Mouse (Mus musculus) forebrain, embryonic 10.5 days (tissue): ENCODE data around the gene Tent4b. TPM values are rescaled to one million over a fixed set of nuclear protein-coding genes. Genes with fewer than 3 reads are reported as not detected.

ENCODE experiments used
- DNase-seq: peaks from one replicate; pipeline ENCODE4 v3.0.0-alpha.2; 2017; ENCODE audit warnings: low spot score; ENCODE audit errors: extremely low spot score
- H3K27ac ChIP-seq: fragments of 300-500 bp; sonication (generic); 2 replicates; pipeline ENCODE4 v1.5.1; 2016; ENCODE audit warnings: mild to moderate bottlenecking
- H3K27me3 ChIP-seq: fragments of 300-500 bp; sonication (generic); 2 replicates; pipeline ENCODE4 v1.6.1; 2016; ENCODE audit warnings: mild to moderate bottlenecking; ENCODE audit not compliant: poor library complexity, severe bottlenecking
- H3K36me3 ChIP-seq: fragments of 300-500 bp; sonication (generic); replicated peaks from 2 replicates; pipeline ENCODE4 v1.6.1; 2016; ENCODE audit warnings: mild to moderate bottlenecking, moderate library complexity
- H3K4me1 ChIP-seq: fragments of 300-500 bp; sonication (generic); 2 replicates; pipeline ENCODE4 v1.6.1; 2016
- H3K4me3 ChIP-seq: fragments of 300-500 bp; sonication (generic); 2 replicates; pipeline ENCODE4 v1.5.1; 2016; ENCODE audit warnings: mild to moderate bottlenecking, moderate library complexity
- H3K9me3 ChIP-seq: fragments of 300-500 bp; sonication (generic); 2 replicates; pipeline ENCODE4 v1.6.1; 2016; ENCODE audit warnings: mild to moderate bottlenecking, moderate library complexity
- WGBS: fragments of 180-500 bp; shearing (Covaris S2); methylation state at CpG from one replicate; pipeline ENCODE4 v1.1.7; 2016; 5-methylcytosine and 5-hydroxymethylcytosine counted together
- polyA plus RNA-seq: library from polyadenylated mRNA; unstranded; fragments of >200 nt; fragmentation: Nextera tagmentation; extraction: Ambion mirVana; gene quantifications from 2 replicates; pipeline ENCODE4 v1.2.1, GENCODE M21; 2016

Gene Tent4b
- polyA plus RNA-seq, 1 experiment from 2014 or later = 8.1 TPM

DNA sequence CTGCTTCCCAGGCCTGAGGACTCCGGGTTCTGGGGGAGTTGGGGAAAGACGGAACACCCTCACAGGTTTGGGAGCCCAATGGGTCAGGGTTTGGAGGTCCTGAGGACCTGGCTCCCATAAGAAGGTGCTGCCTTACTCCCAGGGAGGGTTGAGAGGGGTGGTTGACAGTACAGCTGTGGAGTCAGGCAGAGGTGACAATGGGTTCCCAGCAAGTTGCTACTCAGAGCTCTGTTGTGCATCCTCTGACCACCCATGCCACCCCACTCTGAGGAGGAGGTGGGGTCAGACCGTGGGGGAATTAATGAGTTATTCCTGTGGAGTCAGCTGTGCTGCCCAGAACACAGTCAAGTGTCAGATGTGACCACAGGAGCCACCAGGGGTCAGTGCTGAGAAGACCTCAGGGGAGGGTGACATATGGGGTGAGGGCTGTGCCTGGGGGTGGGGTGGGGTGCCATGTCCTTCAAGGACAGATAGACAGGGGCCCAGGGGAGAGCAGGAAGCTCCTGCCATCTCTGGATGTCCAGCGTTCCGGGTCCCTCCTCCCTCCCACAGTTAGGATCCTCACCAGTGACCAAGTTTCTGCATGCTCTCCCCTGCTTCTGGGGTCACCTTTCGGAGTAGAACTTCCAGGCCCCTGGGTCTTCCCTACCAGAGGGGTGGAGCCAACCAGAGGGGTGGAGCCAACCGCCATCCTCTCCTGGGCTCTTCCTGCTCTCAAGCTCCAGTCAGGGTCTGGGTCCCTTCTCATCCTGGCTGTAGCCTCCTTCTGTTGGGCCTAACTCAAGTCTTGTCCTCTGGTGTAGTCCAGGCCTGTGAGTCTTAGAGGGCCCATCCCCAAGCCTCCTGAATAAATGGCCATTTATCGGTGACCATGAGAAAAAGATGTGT lies 86.7 kb downstream of the Tent4b start:
- H3K36me3 ChIP-seq = no peaks in the 10 kb centered on the region
- 90% methylated on average over 8 of the region's 8 CpGs for WGBS
- peaks cover 33% of the 10 kb centered on the region for H3K4me1 ChIP-seq
- no peaks in the 10 kb centered on the region for H3K9me3 ChIP-seq
- no peak overlapping the region for H3K27ac ChIP-seq
- DNase-seq = no peak
- H3K4me3 ChIP-seq = no peak overlapping the region
- no peaks in the 10 kb centered on the region for H3K27me3 ChIP-seq

DNA sequence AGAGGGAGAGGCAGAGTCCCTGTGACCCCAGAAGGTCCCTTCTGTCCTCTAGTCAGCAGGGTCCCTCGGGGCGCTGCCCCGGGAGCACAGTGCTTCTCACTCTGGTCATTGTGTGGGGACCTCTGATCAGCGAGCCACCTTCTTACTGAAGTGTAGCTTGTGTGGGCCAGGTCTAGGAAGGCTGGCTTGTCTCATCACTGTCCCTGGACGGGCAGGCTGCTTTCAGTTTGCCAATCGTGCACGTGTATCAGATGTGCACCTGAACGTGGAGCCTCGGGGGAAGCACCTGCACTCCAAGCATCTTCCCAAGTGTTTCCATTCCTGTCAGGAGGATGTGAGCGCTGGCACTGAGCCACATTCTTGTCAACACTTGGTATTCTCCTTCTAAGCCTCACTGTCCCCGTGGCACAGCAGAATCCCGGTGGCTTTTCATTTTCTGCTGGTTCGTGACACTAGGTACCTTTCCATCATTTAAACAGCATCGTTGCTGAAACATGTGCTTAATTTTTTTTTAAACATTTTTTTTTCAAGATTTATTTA lies 87.5 kb downstream of the Tent4b start:
- no peak for DNase-seq
- peaks cover 33% of the 10 kb centered on the region for H3K4me1 ChIP-seq
- no peaks in the 10 kb centered on the region for H3K27me3 ChIP-seq
- H3K36me3 ChIP-seq = no peaks in the 10 kb centered on the region
- H3K27ac ChIP-seq = no peak overlapping the region
- no peaks in the 10 kb centered on the region for H3K9me3 ChIP-seq
- no peak overlapping the region for H3K4me3 ChIP-seq
- 93% methylated on average over 14 of the region's 14 CpGs for WGBS

DNA sequence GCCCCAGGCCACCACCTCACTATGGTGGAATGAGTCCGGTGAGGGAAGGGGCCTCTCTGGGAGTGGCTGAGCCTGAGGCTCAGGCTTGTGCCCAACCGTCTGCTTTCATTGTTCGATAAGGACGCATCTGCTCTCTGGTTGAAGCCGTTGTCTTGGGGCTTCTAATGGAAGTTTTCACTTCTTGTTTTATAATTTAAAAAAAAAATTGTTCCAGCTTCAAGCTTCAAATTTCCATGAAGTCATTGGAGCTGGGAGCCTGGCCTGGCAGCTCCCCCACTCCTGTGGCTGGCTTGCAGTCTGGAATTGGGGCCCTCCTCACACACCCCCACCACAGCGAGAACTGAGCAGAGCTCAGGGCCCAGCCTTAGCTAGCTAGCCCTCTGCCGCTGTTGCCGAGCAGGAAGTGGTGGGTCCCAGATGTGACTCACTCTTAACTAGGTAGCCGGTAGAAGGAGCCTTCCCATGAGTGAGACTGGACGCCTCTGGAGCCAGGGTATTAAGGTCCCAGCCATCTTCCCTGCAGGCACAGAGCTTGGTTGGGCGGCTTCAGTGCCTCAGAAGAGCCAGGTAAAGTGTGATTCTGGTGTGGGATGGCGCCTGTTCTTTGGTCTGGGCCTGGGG lies 89.7 kb downstream of the Tent4b start:
- no peaks in the 10 kb centered on the region for H3K36me3 ChIP-seq
- DNase-seq = no peak
- peaks cover 19% of the 10 kb centered on the region; the same call in 1 of the 2 replicates for H3K4me1 ChIP-seq
- H3K27me3 ChIP-seq = no peaks in the 10 kb centered on the region
- 75% methylated on average over 12 of the region's 12 CpGs for WGBS
- no peaks in the 10 kb centered on the region for H3K9me3 ChIP-seq
- H3K4me3 ChIP-seq = no peak overlapping the region
- H3K27ac ChIP-seq = peak overlapping the region; percentile 62

DNA sequence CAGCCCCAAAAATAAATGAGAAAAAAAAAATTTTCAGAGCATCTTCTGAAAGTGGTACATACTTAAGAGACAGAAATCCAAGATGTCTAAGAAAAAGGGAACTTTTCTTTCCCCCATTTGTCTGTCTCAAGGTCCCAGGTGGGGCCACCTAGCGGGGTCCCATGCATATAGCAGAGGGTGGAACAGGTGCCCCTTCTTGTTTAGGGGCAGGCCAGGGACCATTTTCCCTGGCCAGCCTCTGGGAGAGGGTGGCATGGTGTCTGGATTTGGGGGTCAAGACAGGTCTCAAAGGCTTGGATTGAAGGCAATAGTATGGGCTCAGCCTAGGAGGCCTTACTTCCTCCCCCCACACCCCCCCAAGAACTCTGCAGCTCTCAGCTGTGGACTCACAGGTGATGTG lies 90.9 kb downstream of the Tent4b start:
- Histone ChIP-seq H3K4me1 (peaks cover 14% of the 10 kb centered on the region; the same call in 1 of the 2 replicates), H3K27ac (no peak overlapping the region), H3K9me3 (no peaks in the 10 kb centered on the region), H3K36me3 (no peaks in the 10 kb centered on the region), H3K4me3 (no peak overlapping the region), H3K27me3 (no peaks in the 10 kb centered on the region)
- 59% methylated on average over 1 of the region's 1 CpGs for WGBS
- DNase-seq = no peak

DNA sequence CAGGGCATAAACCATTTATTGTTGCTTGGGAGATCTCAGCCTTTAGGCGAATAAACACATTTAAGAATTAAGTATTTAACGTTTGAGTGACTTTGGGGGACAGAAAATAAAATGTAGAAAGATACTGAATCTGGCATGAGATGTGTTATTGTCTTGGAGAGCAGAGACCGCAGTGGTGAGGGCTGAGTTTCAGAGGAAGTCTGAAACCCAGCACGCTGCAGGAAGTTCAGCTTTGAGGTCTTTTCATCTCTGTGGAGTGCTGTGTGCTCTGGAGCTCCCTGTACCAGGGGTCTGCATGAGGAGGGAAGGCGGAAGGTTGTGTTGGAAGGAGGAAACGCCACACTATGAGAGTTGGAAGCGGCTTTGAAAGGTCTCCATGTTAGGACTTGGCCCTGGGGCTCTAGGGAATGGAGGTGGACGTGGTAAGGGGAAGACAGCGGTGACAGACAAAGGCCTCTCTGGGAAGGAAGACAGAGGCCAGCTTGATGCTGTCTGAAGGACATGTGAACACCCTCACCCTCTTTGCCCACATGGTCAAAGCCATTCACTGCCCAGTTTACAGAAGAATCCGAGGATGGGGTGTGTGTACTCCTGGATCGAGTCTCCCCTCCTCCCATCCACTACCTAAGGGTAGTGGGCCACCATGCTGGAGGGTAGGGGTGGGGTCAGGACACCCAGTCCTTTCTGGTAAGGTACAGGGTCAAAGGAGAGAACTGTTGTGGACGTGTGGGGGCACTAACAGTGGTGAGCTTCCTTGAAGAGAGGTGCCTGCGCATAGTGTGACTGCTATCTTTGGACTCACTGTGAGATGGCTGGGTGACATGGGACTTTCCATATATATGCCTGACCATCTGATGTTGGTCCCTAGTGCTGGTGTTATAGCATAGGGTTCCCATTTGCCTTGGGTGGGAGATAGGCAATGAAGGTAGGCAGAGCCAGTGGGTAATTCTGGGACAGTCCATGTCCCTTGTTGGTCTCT lies 91.6 kb downstream of the Tent4b start:
- Histone ChIP-seq H3K4me1 (peaks cover 6% of the 10 kb centered on the region; the same call in 1 of the 2 replicates), H3K27me3 (no peaks in the 10 kb centered on the region), H3K9me3 (no peaks in the 10 kb centered on the region), H3K4me3 (no peak overlapping the region), H3K27ac (no peak overlapping the region), H3K36me3 (no peaks in the 10 kb centered on the region)
- 88% methylated on average over 13 of the region's 13 CpGs for WGBS
- no peak for DNase-seq

DNA sequence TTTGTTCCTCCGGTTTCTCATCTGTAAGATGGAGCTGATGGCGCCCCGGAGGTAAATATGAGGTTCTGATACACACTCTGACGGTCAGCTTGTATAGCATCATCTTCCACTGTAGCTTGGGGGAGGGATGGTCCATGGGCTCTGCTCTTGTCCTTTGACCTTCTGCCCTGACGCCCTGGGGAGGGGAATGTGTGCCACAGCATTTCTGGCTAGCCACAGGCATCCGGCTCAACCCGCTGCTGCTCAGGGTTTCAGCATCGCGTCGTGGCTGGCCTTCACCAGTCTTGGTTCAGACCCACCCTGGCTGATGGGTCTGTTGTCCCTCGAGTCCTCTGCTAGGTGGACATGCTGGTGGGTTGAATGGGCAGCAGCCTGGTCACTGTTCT lies 92.3 kb downstream of the Tent4b start:
- no peaks in the 10 kb centered on the region for H3K9me3 ChIP-seq
- WGBS = 89% methylated on average over 11 of the region's 11 CpGs
- DNase-seq = no peak

DNA sequence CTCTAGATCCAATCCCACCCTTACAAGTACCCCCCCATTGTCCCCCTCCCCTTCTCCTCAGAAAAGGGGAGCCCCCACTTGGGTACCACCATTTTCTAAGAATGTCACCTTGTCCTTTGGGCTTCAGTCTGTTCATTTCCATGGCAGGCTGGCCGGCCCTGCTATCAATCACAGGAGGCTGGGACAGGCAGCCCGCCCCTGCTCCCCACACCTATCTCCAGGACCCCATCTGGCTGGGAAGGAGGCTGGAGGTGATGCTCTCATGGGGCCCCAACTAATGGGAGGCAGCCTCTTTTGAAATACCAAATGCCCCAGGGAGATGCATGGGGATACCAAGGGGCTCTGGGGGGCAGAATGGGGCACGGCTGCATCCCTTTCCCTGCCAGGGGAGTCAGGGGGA lies 93.9 kb downstream of the Tent4b start:
- Histone ChIP-seq H3K36me3 (no peaks in the 10 kb centered on the region), H3K4me1 (peaks cover 9% of the 10 kb centered on the region; the same call in 1 of the 2 replicates), H3K27ac (no peak overlapping the region), H3K27me3 (no peaks in the 10 kb centered on the region), H3K9me3 (no peaks in the 10 kb centered on the region), H3K4me3 (no peak overlapping the region)
- DNase-seq = no peak
- WGBS = 92% methylated on average over 3 of the region's 3 CpGs

More for the DNA sequence above, 92.3 kb downstream of the Tent4b start:
- no peak overlapping the region for H3K4me3 ChIP-seq
- H3K27ac ChIP-seq = no peak overlapping the region
- no peaks in the 10 kb centered on the region for H3K27me3 ChIP-seq
- H3K36me3 ChIP-seq = no peaks in the 10 kb centered on the region
- H3K4me1 ChIP-seq = 0 out of 2 replicates have a peak, but pooled peaks cover 5% of the 10 kb centered on the region

DNA sequence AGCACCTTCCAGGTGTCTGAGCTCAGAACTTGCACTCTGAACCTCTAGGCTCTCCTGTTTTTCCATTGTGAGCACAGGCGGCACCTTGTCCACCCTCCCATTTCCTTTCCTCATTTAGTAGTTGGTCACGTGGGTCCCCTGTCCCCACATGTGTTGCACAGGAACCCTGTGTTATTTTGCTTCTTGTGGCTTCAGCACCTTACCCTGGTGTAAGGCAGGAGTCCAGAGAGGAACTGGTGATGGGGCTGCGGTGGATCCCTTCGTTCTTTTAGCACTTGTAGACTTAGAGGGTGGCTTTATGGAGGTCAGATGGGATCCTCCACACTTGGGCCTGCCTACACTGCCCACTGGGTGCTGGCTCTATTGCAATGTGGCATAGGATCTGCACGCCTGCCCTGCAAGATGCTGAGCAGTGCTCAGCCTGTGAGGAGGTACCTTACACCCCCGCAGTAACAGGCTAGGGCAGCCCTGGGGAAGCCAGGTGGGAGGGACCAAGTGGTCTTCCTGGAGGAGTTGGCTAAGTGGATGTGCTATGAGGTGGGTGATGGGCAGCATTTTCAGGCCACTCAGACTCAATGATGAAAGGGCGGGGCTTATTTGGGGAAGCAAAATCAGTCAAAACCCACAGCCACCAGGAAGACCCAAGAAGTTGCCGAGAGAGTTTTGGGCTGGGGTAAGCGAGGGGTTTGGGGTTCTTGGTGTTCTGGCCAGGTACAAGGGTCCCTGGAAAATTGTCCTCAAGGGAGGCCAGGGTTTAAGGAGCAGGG lies 94.8 kb downstream of the Tent4b start:
- Histone ChIP-seq H3K9me3 (no peaks in the 10 kb centered on the region), H3K36me3 (no peaks in the 10 kb centered on the region), H3K4me3 (no peak overlapping the region), H3K27me3 (no peaks in the 10 kb centered on the region), H3K4me1 (peaks cover 12% of the 10 kb centered on the region; the same call in 1 of the 2 replicates), H3K27ac (no peak overlapping the region)
- DNase-seq = no peak
- WGBS = 92% methylated on average over 9 of the region's 9 CpGs

DNA sequence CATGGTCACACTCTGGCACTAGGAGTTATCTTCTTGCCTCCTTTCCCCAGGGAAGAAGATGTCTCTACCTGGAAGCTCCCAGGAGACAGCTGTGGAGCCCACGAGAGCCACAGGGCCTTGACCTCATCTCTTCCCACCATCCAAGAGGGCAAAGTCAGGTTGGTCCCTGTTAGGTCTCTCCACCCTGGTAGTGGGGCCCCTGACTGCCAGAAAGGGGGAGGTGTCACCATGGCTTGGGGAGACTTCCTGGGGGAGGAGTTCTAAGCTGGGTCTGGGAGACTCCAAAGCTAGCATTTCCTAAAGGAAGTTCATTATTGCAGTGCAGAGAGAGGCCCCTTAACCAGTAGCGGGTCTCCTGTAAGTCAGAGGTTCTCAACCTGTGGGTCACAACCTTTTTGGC lies 96.0 kb downstream of the Tent4b start:
- no peak for DNase-seq
- H3K27me3 ChIP-seq = no peaks in the 10 kb centered on the region
- no peaks in the 10 kb centered on the region for H3K9me3 ChIP-seq
- H3K36me3 ChIP-seq = no peaks in the 10 kb centered on the region
- H3K4me3 ChIP-seq = no peak overlapping the region
- peaks cover 10% of the 10 kb centered on the region; the same call in 1 of the 2 replicates for H3K4me1 ChIP-seq
- 87% methylated on average over 2 of the region's 2 CpGs for WGBS
- H3K27ac ChIP-seq = no peak overlapping the region

DNA sequence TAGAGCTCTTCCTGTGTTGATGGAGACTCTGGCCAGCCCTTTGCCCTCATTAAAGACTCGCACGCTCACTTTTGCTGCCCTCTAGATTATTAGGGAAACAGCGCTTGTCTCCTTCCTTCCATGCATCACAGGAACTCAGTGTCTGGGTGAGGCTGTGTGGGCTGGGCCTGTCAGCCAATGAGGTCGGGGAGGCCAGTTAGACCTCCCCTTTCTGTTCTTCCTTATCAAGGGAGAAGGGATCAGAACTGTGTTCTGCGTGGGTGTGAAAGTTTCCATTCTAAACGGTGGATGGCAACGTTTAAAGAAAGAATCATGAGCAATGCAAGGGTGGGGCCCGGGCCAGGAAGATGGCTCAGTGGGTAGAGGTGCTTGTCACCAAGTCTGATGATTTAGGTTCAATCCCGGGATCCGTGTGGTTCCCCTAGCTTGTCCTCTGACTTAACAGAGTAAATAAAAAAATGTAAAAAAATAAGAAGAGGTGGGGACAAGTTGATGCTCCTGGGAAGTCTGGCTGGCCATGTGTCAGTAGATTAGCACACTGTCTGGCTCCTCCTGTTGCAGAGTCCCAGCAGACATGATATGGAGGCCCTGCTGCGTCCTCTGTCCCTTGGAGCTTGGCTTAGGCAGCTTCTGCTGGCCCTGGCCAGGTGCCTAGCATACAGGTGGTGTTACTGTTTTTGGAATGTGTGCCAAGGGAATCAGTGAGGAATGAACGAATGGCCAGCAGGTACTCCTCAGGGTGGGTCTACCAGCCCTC lies 99.1 kb downstream of the Tent4b start:
- no peak for DNase-seq
- 70% methylated on average over 12 of the region's 12 CpGs for WGBS
- Histone ChIP-seq H3K4me3 (no peak overlapping the region), H3K9me3 (no peaks in the 10 kb centered on the region), H3K27me3 (no peaks in the 10 kb centered on the region), H3K36me3 (no peaks in the 10 kb centered on the region), H3K4me1 (peaks cover 28% of the 10 kb centered on the region), H3K27ac (no peak overlapping the region)

DNA sequence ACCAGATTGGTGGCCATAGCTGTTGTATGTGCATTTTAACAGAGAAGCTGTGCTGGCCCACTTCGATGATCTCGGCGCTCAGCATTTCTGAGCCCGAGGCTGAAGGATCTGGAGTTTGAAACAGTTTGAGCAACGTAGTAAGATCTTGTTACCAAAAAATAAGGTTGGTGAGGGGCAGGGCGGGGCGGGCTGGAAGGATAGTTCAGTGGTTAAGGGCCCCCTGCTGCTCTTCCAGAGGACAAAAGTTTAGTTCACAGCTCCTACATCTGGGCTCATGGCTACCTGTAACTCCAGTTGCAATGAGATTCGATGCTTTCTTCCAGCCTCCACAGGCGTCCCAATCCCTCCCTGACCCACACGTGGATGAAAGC lies 99.7 kb downstream of the Tent4b start:
- Histone ChIP-seq H3K4me1 (peaks cover 28% of the 10 kb centered on the region), H3K4me3 (no peak overlapping the region), H3K27ac (no peak overlapping the region), H3K27me3 (no peaks in the 10 kb centered on the region), H3K36me3 (no peaks in the 10 kb centered on the region), H3K9me3 (no peaks in the 10 kb centered on the region)
- WGBS = 86% methylated on average over 10 of the region's 10 CpGs
- no peak for DNase-seq
